Mouse (Mus musculus) liver, embryonic 15.5 days (tissue): ENCODE data around the gene Daxx. TPM values are rescaled to one million over a fixed set of nuclear protein-coding genes. Genes with fewer than 3 reads are reported as not detected.
"Not testable (repeated sequence)": the region's sequence is repeated elsewhere in the genome, so short reads cannot be mapped to it uniquely, and the experiment has no call there.

Experiments used
- ATAC-seq: fragments of 200-750 bp; cut with Nextera tagmentation; 2 replicates; pipeline ENCODE4 v1.8.0; 2017; ENCODE audit warnings: moderate number of reproducible peaks, mild to moderate bottlenecking, moderate library complexity; ENCODE audit not compliant: insufficient read depth
- H3K27ac ChIP-seq: fragments of 300-500 bp; sonication (generic); replicated peaks from 2 replicates; pipeline ENCODE4 v1.5.1; 2015; ENCODE audit warnings: mild to moderate bottlenecking, inconsistent platforms
- H3K27me3 ChIP-seq: fragments of 300-500 bp; sonication (generic); 2 replicates; pipeline ENCODE4 v1.6.1; 2015; ENCODE audit warnings: mild to moderate bottlenecking, inconsistent platforms
- H3K36me3 ChIP-seq: fragments of 300-500 bp; sonication (generic); replicated peaks from 2 replicates; pipeline ENCODE4 v1.6.1; 2015; ENCODE audit warnings: moderate library complexity, mild to moderate bottlenecking, inconsistent platforms
- H3K4me1 ChIP-seq: fragments of 300-500 bp; sonication (generic); replicated peaks from 2 replicates; pipeline ENCODE4 v1.6.1; 2015; ENCODE audit warnings: inconsistent platforms
- H3K4me2 ChIP-seq: fragments of 300-500 bp; sonication (generic); 2 replicates; pipeline ENCODE4 v1.6.1; 2015; ENCODE audit warnings: moderate library complexity, mild to moderate bottlenecking, inconsistent platforms
- H3K4me3 ChIP-seq: fragments of 300-500 bp; sonication (generic); replicated peaks from 2 replicates; pipeline ENCODE4 v1.5.1; 2015; ENCODE audit warnings: mild to moderate bottlenecking, inconsistent platforms
- H3K9ac ChIP-seq: fragments of 300-500 bp; sonication (generic); 2 replicates; pipeline ENCODE4 v1.6.1; 2015; ENCODE audit warnings: moderate library complexity, mild to moderate bottlenecking, inconsistent platforms
- H3K9me3 ChIP-seq: fragments of 300-500 bp; sonication (generic); replicated peaks from 2 replicates; pipeline ENCODE4 v1.6.1; 2016; ENCODE audit warnings: inconsistent platforms
- WGBS: fragments of 180-500 bp; shearing (Covaris S2); methylation state at CpG from one replicate; pipeline ENCODE4 v1.1.7; 2015; ENCODE audit warnings: mixed read lengths; ENCODE audit not compliant: insufficient replicate concordance; 5-methylcytosine and 5-hydroxymethylcytosine counted together
- polyA plus RNA-seq: library from polyadenylated mRNA; unstranded; fragments of >200 nt; fragmentation: Nextera tagmentation; extraction: Ambion mirVana; gene quantifications from 2 replicates; pipeline ENCODE4 v1.2.1, GENCODE M21; 2015

Gene Daxx
- polyA plus RNA-seq, 1 experiment from 2014 or later = 18.7 TPM

GRCm38 (mm10) chr17:33903911-33904651 lies 5.1 kb upstream of the Daxx start:
- H3K27me3 ChIP-seq, H3K4me2 ChIP-seq, H3K36me3 ChIP-seq, ATAC-seq, H3K4me3 ChIP-seq, H3K9me3 ChIP-seq, H3K9ac ChIP-seq: not testable (repeated sequence)
- H3K4me1 ChIP-seq = peaks cover 75% of the 10 kb centered on the region
- 58% methylated on average over 6 of the region's 6 CpGs for WGBS
- H3K27ac ChIP-seq = peak overlapping the region; percentile 67; the same call in 1 of the 2 replicates

GRCm38 (mm10) chr17:33904835-33905234 lies 4.4 kb upstream of the Daxx start, which contains the start of gene Platr17:
TSS of gene Platr17 (plus strand) at chr17:33905135.
- Histone ChIP-seq H3K27ac (peak within 1 kb of the TSS; percentile 67; the same call in 1 of the 2 replicates), H3K4me1 (peaks cover 72% of the 10 kb centered on the region)
- not testable (repeated sequence) for H3K27me3 ChIP-seq, H3K9me3 ChIP-seq, ATAC-seq, H3K4me3 ChIP-seq, H3K9ac ChIP-seq, H3K4me2 ChIP-seq, H3K36me3 ChIP-seq
- WGBS = 36% methylated on average over 4 of the region's 4 CpGs

GRCm38 (mm10) chr17:33908331-33909076 lies 710 bp upstream of the Daxx start:
- under 1% methylated on average over 43 of the region's 44 CpGs for WGBS
- Histone ChIP-seq H3K27me3 (no peaks in the 10 kb centered on the region), H3K4me3 (peak overlapping the region; percentile 85), H3K9ac (peak overlapping the region; percentile 89), H3K4me2 (peak overlapping the region; percentile 100), H3K27ac (peak overlapping the region; percentile 93), H3K9me3 (no peaks in the 10 kb centered on the region), H3K4me1 (peaks cover 62% of the 10 kb centered on the region), H3K36me3 (peaks cover 28% of the 10 kb centered on the region)
- ATAC-seq = peak; percentile 58

GRCm38 (mm10) chr17:33909869-33910250 lies 646 bp downstream of the Daxx start:
- Histone ChIP-seq H3K4me2 (peak overlapping the region; percentile 100), H3K27ac (peak overlapping the region; percentile 93), H3K4me1 (peaks cover 63% of the 10 kb centered on the region), H3K36me3 (peaks cover 42% of the 10 kb centered on the region), H3K9me3 (no peaks in the 10 kb centered on the region), H3K9ac (peak overlapping the region; percentile 89), H3K27me3 (no peaks in the 10 kb centered on the region), H3K4me3 (peak overlapping the region; percentile 85)
- WGBS = under 1% methylated on average over 14 of the region's 14 CpGs
- no peak for ATAC-seq

- H3K4me1 ChIP-seq = peaks cover 68% of the 10 kb centered on the region
- no peak for ATAC-seq
- 36% methylated on average over 11 of the region's 11 CpGs for WGBS
Observed at GRCm38 (mm10) chr17:33910346-33911051, 1.3 kb downstream of the Daxx start.

GRCm38 (mm10) chr17:33911052-33911812 lies 2.0 kb downstream of the Daxx start:
- no peak overlapping the region for H3K27ac ChIP-seq
- no peaks in the 10 kb centered on the region for H3K9me3 ChIP-seq
- no peaks in the 10 kb centered on the region for H3K27me3 ChIP-seq
- H3K9ac ChIP-seq = no peak overlapping the region
- H3K36me3 ChIP-seq = peaks cover 46% of the 10 kb centered on the region
- H3K4me1 ChIP-seq = peaks cover 69% of the 10 kb centered on the region
- ATAC-seq = no peak
- H3K4me2 ChIP-seq = no peak overlapping the region
- no peak overlapping the region for H3K4me3 ChIP-seq
- 88% methylated on average over 31 of the region's 31 CpGs for WGBS

More at GRCm38 (mm10) chr17:33910346-33911051, 1.3 kb downstream of the Daxx start:
- H3K36me3 ChIP-seq = peaks cover 46% of the 10 kb centered on the region
- no peaks in the 10 kb centered on the region for H3K9me3 ChIP-seq
- H3K4me2 ChIP-seq = peak overlapping the region; percentile 100
- H3K27me3 ChIP-seq = no peaks in the 10 kb centered on the region
- peak overlapping the region; percentile 89 for H3K9ac ChIP-seq
- peak overlapping the region; percentile 93 for H3K27ac ChIP-seq
- peak overlapping the region; percentile 85 for H3K4me3 ChIP-seq

- no peak for ATAC-seq
- H3K4me2 ChIP-seq = no peak overlapping the region
- no peak overlapping the region for H3K4me3 ChIP-seq
- 90% methylated on average over 28 of the region's 28 CpGs for WGBS
- H3K9ac ChIP-seq = no peak overlapping the region
- H3K36me3 ChIP-seq = peaks cover 49% of the 10 kb centered on the region
- H3K27me3 ChIP-seq = no peaks in the 10 kb centered on the region
- peaks cover 3% of the 10 kb centered on the region; the same call in 1 of the 2 replicates for H3K9me3 ChIP-seq
- no peak overlapping the region for H3K27ac ChIP-seq
- peaks cover 75% of the 10 kb centered on the region for H3K4me1 ChIP-seq
Observed at GRCm38 (mm10) chr17:33911813-33912414, 2.7 kb downstream of the Daxx start.

GRCm38 (mm10) chr17:33913264-33913663 lies 4.0 kb downstream of the Daxx start:
- peaks cover 16% of the 10 kb centered on the region for H3K9me3 ChIP-seq
- peaks cover 77% of the 10 kb centered on the region for H3K4me1 ChIP-seq
- peaks cover 63% of the 10 kb centered on the region for H3K36me3 ChIP-seq
- no peaks in the 10 kb centered on the region for H3K27me3 ChIP-seq
- ATAC-seq = no peak
- H3K9ac ChIP-seq = no peak overlapping the region
- no peak overlapping the region for H3K4me2 ChIP-seq
- H3K27ac ChIP-seq = no peak overlapping the region
- 85% methylated on average over 10 of the region's 10 CpGs for WGBS
- H3K4me3 ChIP-seq = no peak overlapping the region

- Histone ChIP-seq H3K9me3 (peaks cover 20% of the 10 kb centered on the region), H3K4me2 (no peak overlapping the region), H3K27me3 (no peaks in the 10 kb centered on the region), H3K4me1 (peaks cover 77% of the 10 kb centered on the region), H3K36me3 (peaks cover 66% of the 10 kb centered on the region), H3K27ac (peak overlapping the region; percentile 88; the same call in 1 of the 2 replicates), H3K9ac (no peak overlapping the region), H3K4me3 (no peak overlapping the region)
- 91% methylated on average over 8 of the region's 8 CpGs for WGBS
- ATAC-seq = no peak
Observed at GRCm38 (mm10) chr17:33913905-33914304, 4.7 kb downstream of the Daxx start.

GRCm38 (mm10) chr17:33914969-33915391 lies 5.8 kb downstream of the Daxx start:
- WGBS = 67% methylated on average over 13 of the region's 13 CpGs
- Histone ChIP-seq H3K36me3 (peaks cover 66% of the 10 kb centered on the region), H3K9ac (peak overlapping the region; percentile 64; the same call in 1 of the 2 replicates), H3K4me1 (peaks cover 76% of the 10 kb centered on the region), H3K27me3 (no peaks in the 10 kb centered on the region), H3K4me3 (peak overlapping the region; percentile 72), H3K9me3 (peaks cover 20% of the 10 kb centered on the region), H3K4me2 (peak overlapping the region; percentile 84), H3K27ac (peak overlapping the region; percentile 88)
- ATAC-seq = no peak
